Mouse (Mus musculus) lung, postnatal 36 days (tissue): ENCODE measurements around the gene Hoxc9.

Experiments used
- DNase-seq: peaks from one replicate; pipeline ENCODE4 v3.0.0; 2022; ENCODE audit warnings: mixed read lengths

The Hoxc9 gene

GRCm38 (mm10) chr15:102976171-102976570 is at the start of gene Hoxc9:
Gene Hoxc9, plus strand, starts transcription at chr15:102976439.
- no peak for DNase-seq

DNA sequence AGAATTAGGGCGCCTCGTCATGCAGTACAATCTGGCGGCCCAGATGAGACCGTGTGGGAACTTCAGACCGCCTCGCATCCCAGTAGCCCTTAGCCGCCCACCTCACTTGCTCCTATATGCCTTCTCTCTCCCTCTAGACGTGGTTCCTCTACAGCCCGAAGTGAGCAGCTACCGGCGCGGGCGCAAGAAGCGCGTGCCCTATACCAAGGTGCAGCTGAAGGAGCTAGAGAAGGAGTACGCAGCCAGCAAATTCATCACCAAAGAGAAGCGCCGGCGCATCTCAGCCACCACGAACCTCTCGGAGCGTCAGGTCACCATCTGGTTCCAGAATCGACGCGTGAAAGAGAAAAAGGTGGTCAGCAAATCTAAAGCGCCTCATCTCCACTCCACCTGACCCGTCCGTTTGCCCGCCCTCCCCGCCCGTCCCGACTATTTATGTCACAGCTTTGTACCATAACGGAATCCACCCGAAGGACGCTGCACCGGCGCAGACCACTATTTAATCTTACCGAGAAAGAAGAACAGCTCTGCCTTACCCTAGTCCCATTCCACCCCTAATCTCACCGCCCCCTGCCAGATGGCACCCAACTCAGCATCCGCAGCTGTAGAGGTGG is 49.1 kb upstream of the Hoxc9 start:
- no peak for DNase-seq

DNA sequence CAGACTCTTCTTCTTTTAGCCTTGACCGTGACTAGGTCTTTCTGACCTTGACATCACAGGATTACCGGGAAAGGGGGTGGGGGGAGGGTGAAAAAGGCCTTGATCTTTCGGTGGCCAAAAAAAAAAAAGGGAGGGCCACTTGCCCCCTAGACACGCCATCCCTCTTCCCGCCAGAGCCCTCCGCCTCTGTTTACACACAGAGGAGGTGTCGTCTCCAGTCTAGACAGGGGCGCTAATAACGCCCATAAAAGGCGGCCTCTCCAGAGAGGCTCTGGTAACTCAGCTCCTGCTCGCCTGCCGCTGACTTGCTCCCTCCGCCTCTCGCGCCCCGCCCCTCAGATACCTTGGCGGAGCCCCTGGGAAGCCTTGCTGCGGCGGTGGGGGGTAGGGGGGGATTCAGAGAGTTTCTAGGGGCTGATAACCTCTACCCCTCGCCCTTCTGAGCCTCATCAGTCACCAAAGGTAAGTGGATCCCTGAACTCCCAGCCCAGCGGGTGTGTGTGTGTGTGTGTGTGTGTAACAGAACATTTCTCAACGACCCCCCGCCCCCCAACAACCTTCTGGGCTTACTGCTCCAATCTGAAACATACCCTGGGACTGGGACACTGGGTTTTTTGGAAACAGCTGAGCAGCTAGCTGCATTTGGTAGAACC is 44.4 kb upstream of the Hoxc9 start:
- no peak for DNase-seq

DNA sequence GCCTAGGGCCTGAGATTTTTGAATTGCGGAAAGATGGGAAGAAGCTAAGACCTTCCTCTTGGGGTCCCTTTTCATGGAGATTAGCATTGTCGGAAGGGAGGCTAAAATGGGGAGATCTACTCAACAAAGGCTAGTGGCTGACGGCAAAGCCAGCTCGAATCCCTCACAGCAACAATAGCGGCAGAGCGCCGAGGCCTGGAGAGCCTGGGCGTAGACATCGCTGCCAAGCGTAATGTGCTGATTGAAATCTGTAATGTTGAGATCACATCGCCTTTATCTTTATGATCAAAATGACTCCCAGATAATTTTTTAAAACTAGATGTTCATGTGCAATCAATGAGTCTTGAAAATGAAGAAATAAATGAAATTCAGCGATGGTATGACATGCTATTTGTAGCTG is 41.8 kb upstream of the Hoxc9 start:
- DNase-seq, result no peak

- DNase-seq, result no peak
These were observed 41.3 kb upstream of the Hoxc9 start for GRCm38 (mm10) chr15:102934897-102935296.

DNA sequence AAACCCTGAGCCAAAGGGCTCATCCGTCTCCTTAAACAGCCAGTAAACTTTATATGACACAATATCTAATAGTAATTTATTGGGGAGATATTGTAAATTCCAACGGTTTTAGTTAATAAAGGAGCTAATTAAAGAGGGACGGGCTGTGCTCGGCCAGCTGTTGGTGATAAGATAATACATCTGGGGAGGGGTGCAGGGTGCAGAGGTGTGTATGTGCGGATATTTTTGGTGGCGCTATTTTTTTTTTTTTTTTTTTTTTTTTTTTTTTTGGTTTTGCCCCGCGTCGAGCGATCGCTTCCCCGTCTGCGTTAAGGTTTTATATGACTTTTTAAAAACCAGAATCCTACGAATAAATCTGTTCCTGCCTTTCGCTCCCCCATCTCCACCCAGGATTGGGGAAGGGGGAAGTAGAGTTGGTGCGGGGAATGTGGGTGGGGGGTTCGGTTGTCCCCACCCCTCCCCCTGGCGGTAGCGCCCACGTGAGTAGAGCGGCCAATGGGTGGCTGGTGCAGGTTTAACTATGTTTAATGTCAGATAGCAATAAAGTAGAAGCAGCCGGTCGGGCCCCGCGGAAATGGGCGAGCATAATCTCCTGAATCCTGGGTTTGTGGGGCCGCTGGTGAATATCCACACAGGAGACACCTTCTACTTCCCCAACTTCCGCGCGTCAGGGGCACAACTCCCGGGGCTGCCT is 39.8 kb upstream of the Hoxc9 start, which contains the start of gene Hoxc12:
TSS of gene Hoxc12 (plus strand) at position 479 of the 694 bp plus-strand sequence.
- DNase-seq, result no peak

- no peak for DNase-seq
These were observed 39.1 kb upstream of the Hoxc9 start for GRCm38 (mm10) chr15:102937036-102937666.

- DNase-seq, result no peak
These were observed 36.7 kb upstream of the Hoxc9 start for GRCm38 (mm10) chr15:102939256-102940155.

DNA sequence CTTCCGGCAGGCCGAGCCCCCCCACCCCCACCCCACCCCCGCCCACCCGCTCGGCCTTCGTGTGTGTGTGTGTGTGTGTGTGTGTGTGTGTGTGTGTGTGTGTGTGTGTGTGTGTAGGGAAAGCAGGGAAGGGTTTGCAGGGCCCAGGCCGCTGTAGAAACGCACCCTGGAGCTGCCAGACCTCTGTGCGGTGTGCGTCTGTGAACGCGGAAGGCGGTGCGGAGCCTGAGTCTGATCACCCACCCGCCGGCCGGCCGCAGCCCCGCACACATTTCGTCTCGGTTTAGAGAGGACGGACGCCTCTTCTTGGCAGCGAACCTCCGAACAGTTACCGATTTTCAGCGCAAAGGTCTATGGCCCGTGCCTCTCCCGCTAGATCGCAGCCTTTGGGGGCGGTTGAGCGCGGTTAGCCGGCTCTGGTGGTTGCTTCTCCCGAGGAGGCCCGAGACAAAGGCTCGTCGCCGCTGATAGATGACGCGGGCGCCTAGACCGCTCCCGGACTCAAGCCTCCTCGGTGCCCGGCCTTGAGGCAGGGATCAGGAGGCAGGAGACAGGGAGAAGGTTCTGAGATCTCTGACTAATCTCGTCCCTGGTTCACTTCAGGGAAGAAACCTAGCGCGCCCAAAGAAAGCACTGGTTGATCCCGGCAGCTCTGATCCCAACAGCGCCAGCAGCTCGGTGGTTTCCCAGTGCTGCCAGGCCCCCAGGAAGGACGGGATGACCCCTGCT is 33.3 kb upstream of the Hoxc9 start:
- no peak for DNase-seq

DNA sequence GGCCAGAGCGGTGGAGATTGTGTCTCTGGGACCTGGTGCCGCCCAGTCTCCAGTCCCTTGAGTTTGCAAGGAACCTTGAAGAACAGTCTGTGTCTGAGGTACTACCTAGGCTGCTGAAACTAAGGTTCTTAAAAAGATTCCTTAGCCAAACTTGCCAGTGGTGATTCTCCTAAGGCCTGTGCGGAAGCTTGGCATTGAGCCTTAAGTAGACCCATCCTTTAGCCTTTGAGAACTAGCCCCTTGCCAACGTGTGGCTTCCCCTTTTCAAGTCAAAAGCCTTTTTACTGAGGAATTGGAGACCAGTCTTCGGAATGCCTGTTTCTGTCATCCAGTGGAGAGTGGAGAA is 32.8 kb upstream of the Hoxc9 start:
- DNase-seq, result no peak

DNA sequence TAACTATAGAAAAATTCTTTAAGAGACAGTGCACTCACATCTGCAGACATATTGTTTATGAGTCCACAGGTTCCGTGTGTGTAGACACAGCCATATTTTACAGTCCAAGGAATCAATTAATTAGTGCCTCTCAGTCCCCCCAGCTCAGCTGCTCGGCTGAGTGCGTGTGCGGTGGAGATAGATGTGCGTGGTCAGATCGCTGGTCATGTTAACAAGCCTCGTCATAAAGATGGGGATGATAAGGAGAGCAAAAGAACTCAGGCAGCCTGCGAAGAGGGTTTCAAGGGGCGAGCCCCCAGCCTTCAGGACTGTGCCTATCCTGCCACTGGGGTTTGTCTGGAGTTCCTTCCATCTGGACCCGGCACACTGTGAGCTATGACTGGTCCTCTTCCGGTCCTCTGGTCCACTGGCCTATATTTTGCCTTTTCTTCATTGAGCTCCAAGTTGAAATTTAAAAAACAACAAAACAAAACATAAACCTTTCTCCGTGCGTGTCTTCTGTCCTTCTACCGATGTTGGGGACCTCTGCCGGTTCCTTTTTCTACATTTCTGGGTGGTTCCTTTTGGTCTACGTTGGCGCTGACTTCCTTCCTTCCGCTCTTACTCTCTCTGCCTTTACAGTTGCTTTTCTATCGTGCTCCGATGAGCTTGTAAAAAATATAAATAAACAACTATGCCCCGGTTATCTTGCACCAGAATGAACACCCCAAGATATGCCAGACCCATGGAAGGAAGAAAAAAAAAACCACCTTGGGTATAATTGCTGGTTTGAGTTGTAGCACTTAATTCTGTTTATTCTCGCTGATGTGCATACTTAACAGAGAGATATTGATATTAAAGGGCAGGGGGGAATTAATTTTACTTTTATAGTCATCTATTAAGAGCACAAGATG is 30.8 kb upstream of the Hoxc9 start:
- DNase-seq, result no peak

GRCm38 (mm10) chr15:102947276-102947675 is 29.0 kb upstream of the Hoxc9 start:
- DNase-seq, result no peak

DNA sequence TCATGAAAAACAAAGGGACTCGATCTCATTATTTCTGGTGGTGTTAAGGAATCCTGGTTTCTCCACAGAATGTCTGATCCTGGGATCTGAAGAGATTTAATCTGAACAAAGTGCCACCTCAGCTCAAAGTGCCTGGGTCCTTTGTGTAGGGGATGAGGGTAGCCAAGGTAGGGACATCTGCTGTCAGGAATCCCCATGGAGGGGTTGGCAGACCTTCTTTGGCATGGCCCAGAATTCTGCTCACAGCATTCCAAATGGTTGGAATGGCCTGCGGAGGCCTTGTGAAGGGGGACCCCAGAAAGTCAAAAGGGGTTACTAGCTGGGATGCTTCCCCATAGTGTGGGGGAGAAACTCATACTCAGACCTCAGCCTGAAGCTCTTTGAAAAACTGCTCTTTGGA is 27.4 kb upstream of the Hoxc9 start:
- no peak for DNase-seq

GRCm38 (mm10) chr15:102949696-102950095 is 26.5 kb upstream of the Hoxc9 start:
- DNase-seq, result no peak

- no peak for DNase-seq
These were observed 25.4 kb upstream of the Hoxc9 start for GRCm38 (mm10) chr15:102950877-102951276.

DNA sequence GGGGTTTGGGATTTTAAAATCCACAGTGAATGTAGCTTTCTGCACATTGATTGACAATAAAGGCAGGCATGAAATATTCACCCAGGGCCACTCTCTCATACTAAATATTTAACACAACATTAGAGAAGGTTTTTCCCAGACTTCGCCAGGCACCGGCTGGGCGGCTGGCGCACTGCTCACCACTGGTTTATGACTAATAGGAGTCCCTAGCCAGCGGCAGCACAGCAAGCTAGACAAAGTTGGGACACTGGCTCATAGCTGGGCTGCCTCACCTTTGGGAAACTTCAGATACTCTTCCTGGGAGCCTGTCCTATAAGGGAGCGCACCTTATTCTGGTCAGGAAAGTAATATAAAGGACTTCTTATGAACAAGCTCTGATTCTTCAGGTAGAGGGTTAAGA is 22.7 kb upstream of the Hoxc9 start:
- DNase-seq, result no peak

GRCm38 (mm10) chr15:102954192-102955006 is 21.8 kb upstream of the Hoxc9 start, which contains the start of gene Hoxc11:
Gene Hoxc11, plus strand, starts transcription at chr15:102954427.
- no peak for DNase-seq

DNA sequence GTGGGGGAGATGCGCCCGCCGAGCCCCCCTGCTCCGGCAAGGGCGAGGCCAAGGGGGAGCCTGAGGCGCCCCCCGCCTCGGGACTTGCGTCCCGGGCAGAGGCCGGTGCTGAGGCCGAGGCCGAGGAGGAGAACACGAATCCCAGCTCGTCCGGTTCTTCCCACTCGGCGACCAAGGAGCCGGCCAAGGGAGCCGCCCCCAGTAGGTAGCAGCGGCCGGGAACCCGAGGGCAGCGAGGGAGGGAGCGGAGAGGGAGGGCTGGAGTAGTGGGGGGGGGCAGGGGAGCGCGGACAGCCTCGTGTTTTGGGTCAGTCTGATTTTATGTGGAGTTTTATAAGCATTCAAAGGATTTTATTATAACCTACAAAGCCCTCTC is 21.2 kb upstream of the Hoxc9 start:
- no peak for DNase-seq

GRCm38 (mm10) chr15:102955833-102956640 is 20.2 kb upstream of the Hoxc9 start:
- no peak for DNase-seq
